In genomic region chr7:78990302-78991038, GRCm38 (mm10) we compare ENCODE assay signal across 7 mouse cellular contexts.
DNase-seq lines count a peak whose midpoint lies in the region; ATAC-seq lines count a peak whose summit lies in the region.

No protein-coding gene starts in this region.

- no peaks in the 10 kb centered on the region for H3K36me3 ChIP-seq in liver, embryonic 12.5 days
- H3K36me3 ChIP-seq in stomach, embryonic 14.5 days (ENCODE audit: control insufficient read depth, insufficient read depth, low read length): no peaks in the 10 kb centered on the region

- no peak for ATAC-seq in liver, embryonic 12.5 days
- peak; percentile 72 for ATAC-seq in stomach, embryonic 14.5 days (ENCODE audit: insufficient number of reproducible peaks, insufficient read depth, low FRiP score, low read depth)

- H3K27me3 ChIP-seq in liver, embryonic 12.5 days (replicated peaks): peaks cover 23% of the 10 kb centered on the region
- H3K27me3 ChIP-seq in stomach, embryonic 14.5 days (ENCODE audit: control insufficient read depth, insufficient read depth, low read length): no peaks in the 10 kb centered on the region

- peak overlapping the region; percentile 12; the same call in 1 of the 2 replicates for H3K4me3 ChIP-seq in liver, embryonic 12.5 days
- H3K4me3 ChIP-seq in stomach, embryonic 14.5 days (ENCODE audit: low read depth, low read length): peak overlapping the region; percentile 27

- intact Hi-C loops in heart, postnatal 10 days (cut with DNase I): no loop called here
- intact Hi-C loops in left cerebral cortex, postnatal 36 days (cut with DNase I): no loop called here

- no peak overlapping the region for H3K9ac ChIP-seq in liver, embryonic 12.5 days
- H3K9ac ChIP-seq in stomach, embryonic 14.5 days (replicated peaks; ENCODE audit: low read depth, low read length): 0 out of 2 replicates have a peak overlapping the region, but pooled peaks have one; percentile 15

- WGBS in liver, embryonic 12.5 days (ENCODE audit: insufficient replicate concordance): 6% methylated on average over 27 of the region's 27 CpGs
- WGBS in stomach, embryonic 14.5 days: 2% methylated on average over 27 of the region's 27 CpGs

- H3K27ac ChIP-seq in liver, embryonic 12.5 days: no peak overlapping the region
- no peak overlapping the region for H3K27ac ChIP-seq in stomach, embryonic 14.5 days (ENCODE audit: low read length)

- H3K4me1 ChIP-seq in liver, embryonic 12.5 days: no peaks in the 10 kb centered on the region
- H3K4me1 ChIP-seq in stomach, embryonic 14.5 days (ENCODE audit: control insufficient read depth, insufficient read depth, low read length): 0 out of 2 replicates have a peak, but pooled peaks cover 3% of the 10 kb centered on the region

- peak; percentile 32 to 38 for DNase-seq in right cerebral cortex, postnatal 10 days (ENCODE audit: low spot score in 2 of 2)
- no peak for DNase-seq in right cerebral cortex, postnatal 25 days
- peak; percentile 90 for DNase-seq in embryo, embryonic 11 days
- DNase-seq in heart, postnatal 10 days: peak; percentile 15 to 27
- no peak for DNase-seq in left cerebral cortex, postnatal 36 days (ENCODE audit: low spot score in 2 of 2)

- no peaks in the 10 kb centered on the region for H3K9me3 ChIP-seq in liver, embryonic 12.5 days (replicated peaks)
- H3K9me3 ChIP-seq in stomach, embryonic 14.5 days (ENCODE audit: control insufficient read depth, low read depth, low read length): no peaks in the 10 kb centered on the region

- H3K4me2 ChIP-seq in liver, embryonic 12.5 days: peak overlapping the region; percentile 46
- peak overlapping the region; percentile 54 for H3K4me2 ChIP-seq in stomach, embryonic 14.5 days (replicated peaks; ENCODE audit: low read depth, low read length)

Comparison
In these comparisons a context has a peak if more than half of its experiments do, and no peak if none do; other contexts are left out.
1. DNase-seq: peak in right cerebral cortex, postnatal 10 days (2 of 2), embryo, embryonic 11 days (single experiment) and heart, postnatal 10 days (2 of 2); none in right cerebral cortex, postnatal 25 days (single experiment) and left cerebral cortex, postnatal 36 days (0 of 2).